In the genomic region with DNA sequence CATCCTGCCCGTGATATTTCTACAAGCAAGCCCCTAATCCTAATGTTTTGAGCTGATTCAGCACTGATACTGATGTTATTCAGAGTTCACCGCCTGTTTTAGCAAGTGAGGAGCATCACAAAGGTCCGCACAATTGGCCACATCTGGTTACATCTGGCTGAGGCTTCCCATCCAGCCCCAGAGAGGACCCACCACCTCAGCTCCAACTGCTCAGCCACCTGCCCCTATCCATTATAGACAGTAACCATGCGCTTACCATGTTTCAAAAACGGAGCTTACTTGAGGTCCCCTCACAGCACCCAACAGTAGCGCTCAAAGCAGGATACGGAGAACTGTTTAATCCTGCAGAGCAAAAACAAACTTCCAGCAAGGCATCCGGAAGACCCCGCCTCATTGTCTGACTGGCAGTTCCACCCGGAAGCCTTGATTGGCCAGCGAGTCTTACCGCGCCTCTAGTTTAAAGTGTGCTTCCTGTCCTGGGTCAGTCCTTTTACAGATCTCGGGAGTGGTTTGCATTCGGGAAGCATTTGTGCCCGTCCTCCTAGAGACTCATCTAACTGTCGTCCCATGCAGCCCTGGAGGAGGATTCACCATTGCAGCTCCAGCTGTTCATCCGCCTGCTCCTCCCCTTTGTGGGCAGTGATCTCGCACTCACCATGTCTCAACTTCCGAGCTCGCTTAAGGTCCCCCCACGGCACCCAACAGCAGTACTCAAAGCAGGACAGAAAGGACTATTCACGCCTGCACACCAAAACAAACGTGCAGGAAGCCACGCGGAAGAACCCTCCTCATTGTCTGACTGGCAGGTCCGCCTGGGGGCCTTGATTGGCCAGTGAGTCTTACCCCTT, we compare ENCODE assay signal across 7 mouse cellular contexts.
DNase-seq lines count a peak whose midpoint lies in the region; ATAC-seq lines count a peak whose summit lies in the region.
"Not testable (repeated sequence)": the region's sequence is repeated elsewhere in the genome, so short reads cannot be mapped to it uniquely, and the experiment has no call there.

No protein-coding gene starts in this region.

- peak overlapping the region; percentile 93 for H3K27ac ChIP-seq in intestine, embryonic 15.5 days
- H3K27ac ChIP-seq in midbrain, embryonic 10.5 days (replicated peaks) = peak overlapping the region; percentile 89

- not testable (repeated sequence) for H3K9me3 ChIP-seq in intestine, embryonic 15.5 days; midbrain, embryonic 10.5 days (replicated peaks)

- peak overlapping the region; percentile 54 for H3K4me3 ChIP-seq in intestine, embryonic 15.5 days (replicated peaks)
- peak overlapping the region; percentile 63 for H3K4me3 ChIP-seq in midbrain, embryonic 10.5 days

- not testable (repeated sequence) for H3K36me3 ChIP-seq in intestine, embryonic 15.5 days; midbrain, embryonic 10.5 days

- WGBS in intestine, embryonic 15.5 days = 1% methylated on average over 27 of the region's 27 CpGs
- WGBS in midbrain, embryonic 10.5 days = 2% methylated on average over 27 of the region's 27 CpGs

- intact Hi-C loops in gastrocnemius, postnatal 36 days (cut with DNase I) = not testable (repeated sequence)
- intact Hi-C loops in left cerebral cortex, postnatal 25 days (cut with DNase I) = loop anchor here (10.0 kb wide), 1 partner anchor 51 kb away; no protein-coding TSS in a partner anchor

- not testable (repeated sequence) for H3K27me3 ChIP-seq in intestine, embryonic 15.5 days (replicated peaks); midbrain, embryonic 10.5 days (ENCODE audit: low read depth, poor library complexity, severe bottlenecking)

- not testable (repeated sequence) for H3K4me1 ChIP-seq in intestine, embryonic 15.5 days (replicated peaks); midbrain, embryonic 10.5 days

- ATAC-seq in intestine, embryonic 15.5 days = peak; percentile 99

- peak overlapping the region; percentile 65 for H3K4me2 ChIP-seq in intestine, embryonic 15.5 days (replicated peaks)

- peak overlapping the region; percentile 50 for H3K9ac ChIP-seq in intestine, embryonic 15.5 days

- DNase-seq in adrenal gland, adult 2 months = peak; percentile 90
- peak; percentile 57 for DNase-seq in embryo, embryonic 11.5 days (ENCODE audit: low read depth, low spot score)
- DNase-seq in gastrocnemius, postnatal 36 days = peak; percentile 55 to 62
- DNase-seq in left cerebral cortex, postnatal 25 days (ENCODE audit: low spot score in 2 of 2) = peak; percentile 79 to 88
- DNase-seq in midbrain, embryonic 10.5 days (ENCODE audit: low spot score) = peak; percentile 79
- DNase-seq in right cerebral cortex, postnatal 4 days = peak; percentile 65

Comparison
In these comparisons a context has a peak if more than half of its experiments do, and no peak if none do; other contexts are left out.
1. Peak in every context shown above with its lines: DNase-seq, ATAC-seq, H3K4me3 ChIP-seq and H3K27ac ChIP-seq.